Mouse (Mus musculus): Measurements from ENCODE around the gene Zfp978. TPM values are rescaled to one million over a fixed set of nuclear protein-coding genes. Genes with fewer than 3 reads are reported as not detected.

The Zfp978 gene
- polyA plus RNA-seq, 1 experiment from 2014 or later, result not detected

DNA sequence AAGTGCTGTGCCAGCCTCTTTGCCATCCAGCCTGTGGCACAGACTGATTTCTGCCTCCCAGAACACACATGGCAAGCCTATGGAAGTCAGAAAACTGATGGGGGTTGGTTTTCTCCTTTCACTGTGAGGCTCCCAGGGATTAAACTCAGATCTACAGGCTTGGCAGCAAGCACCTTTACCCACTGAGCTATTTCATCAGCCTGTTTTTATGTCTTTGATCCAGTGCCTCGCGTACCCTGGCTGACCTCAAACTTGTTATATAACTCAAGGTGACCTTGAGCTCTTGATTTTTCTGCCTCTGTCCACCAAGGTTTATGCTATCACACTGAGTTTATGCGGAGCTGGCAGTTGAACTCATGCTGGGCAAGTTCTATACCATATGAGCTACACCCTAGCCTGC lies 71.9 kb downstream of the Zfp978 start:
- Histone ChIP-seq H3K36me3 (ENCODE audit: insufficient read depth, low read length) (no peaks in the 10 kb centered on the region), H3K9me3 (ENCODE audit: low read length) (peaks cover 35% of the 10 kb centered on the region), H3K4me1 (ENCODE audit: insufficient read depth, low read depth, low read length) (no peaks in the 10 kb centered on the region), H3K4me2 (replicated peaks; ENCODE audit: low read depth, low read length) (no peak overlapping the region), H3K27ac (ENCODE audit: low read length) (no peak overlapping the region), H3K4me3 (ENCODE audit: low read depth, low read length) (no peak overlapping the region), H3K27me3 (replicated peaks; ENCODE audit: insufficient read depth, low read length) (no peaks in the 10 kb centered on the region), H3K9ac (replicated peaks; ENCODE audit: low read depth) (no peak overlapping the region)
- DNase-seq (ENCODE audit: low spot score) (no peak), ATAC-seq (0 out of 2 replicates have a peak, but pooled peaks have one; percentile 9)
- WGBS, result 38% methylated on average over 3 of the region's 3 CpGs
- TF ChIP-seq EP300 (IDR thresholded peaks at IDR 0.05), result no peak
- no peak for TF ChIP-seq CTCF (IDR thresholded peaks at IDR 0.05)

DNA sequence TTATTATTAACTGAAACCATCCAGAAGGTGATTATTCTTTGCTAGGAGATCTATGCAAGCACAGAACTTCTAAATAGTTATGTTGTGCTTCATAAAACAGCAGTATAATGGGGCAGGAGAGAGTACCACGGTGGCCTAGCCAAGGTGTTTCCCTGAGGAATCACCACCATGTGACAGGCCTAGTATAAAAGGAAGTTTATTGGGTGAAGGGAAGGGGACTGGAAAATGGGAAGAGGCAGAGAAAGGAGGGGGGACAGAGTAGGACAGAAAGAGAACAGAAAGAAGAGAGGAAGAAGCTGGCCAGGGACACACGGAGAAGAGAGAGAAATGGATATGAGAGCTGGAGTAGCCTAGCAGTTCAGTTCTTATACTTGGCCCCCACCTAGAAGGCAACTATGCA lies 72.8 kb downstream of the Zfp978 start:
- Histone ChIP-seq H3K27me3 (replicated peaks; ENCODE audit: insufficient read depth, low read length) (no peaks in the 10 kb centered on the region), H3K36me3 (ENCODE audit: insufficient read depth, low read length) (no peaks in the 10 kb centered on the region), H3K27ac (ENCODE audit: low read length) (no peak overlapping the region), H3K4me3 (ENCODE audit: low read depth, low read length) (no peak overlapping the region), H3K9ac (replicated peaks; ENCODE audit: low read depth) (no peak overlapping the region), H3K9me3 (ENCODE audit: low read length) (peaks cover 38% of the 10 kb centered on the region), H3K4me2 (replicated peaks; ENCODE audit: low read depth, low read length) (no peak overlapping the region), H3K4me1 (ENCODE audit: insufficient read depth, low read depth, low read length) (no peaks in the 10 kb centered on the region)
- TF ChIP-seq CTCF (IDR thresholded peaks at IDR 0.05) (no peak), EP300 (IDR thresholded peaks at IDR 0.05) (no peak)
- WGBS, result 42% methylated on average over 2 of the region's 2 CpGs
- ATAC-seq, result no peak; the same call in 1 of the 2 replicates
- DNase-seq (ENCODE audit: low spot score), result peak; percentile 19

Other genes starting within 250 kb of the Zfp978 start
- 1.9 and 2.1 TPM in 2 replicates for gene Zfp991, start 229.3 kb upstream of the Zfp978 start, polyA plus RNA-seq (2015; fragmentation: Nextera tagmentation; extraction: Ambion mirVana)
- gene Zfp988, start 55.6 kb upstream of the Zfp978 start, polyA plus RNA-seq (2015; fragmentation: Nextera tagmentation; extraction: Ambion mirVana), result not detected in 2 replicates
- gene Zfp982, start 131.1 kb downstream of the Zfp978 start, polyA plus RNA-seq (2015; fragmentation: Nextera tagmentation; extraction: Ambion mirVana), result 1.4 and 1.7 TPM in 2 replicates
- 0.05 and 0.11 TPM in 2 replicates for gene Gm16503, start 178.9 kb downstream of the Zfp978 start, polyA plus RNA-seq (2015; fragmentation: Nextera tagmentation; extraction: Ambion mirVana)
- 0.19 and 0.49 TPM in 2 replicates for gene Zfp985, start 192.0 kb downstream of the Zfp978 start, polyA plus RNA-seq (2015; fragmentation: Nextera tagmentation; extraction: Ambion mirVana)